Mouse (Mus musculus): ENCODE data around the gene Gm28305.

Gm28305 gene

DNA sequence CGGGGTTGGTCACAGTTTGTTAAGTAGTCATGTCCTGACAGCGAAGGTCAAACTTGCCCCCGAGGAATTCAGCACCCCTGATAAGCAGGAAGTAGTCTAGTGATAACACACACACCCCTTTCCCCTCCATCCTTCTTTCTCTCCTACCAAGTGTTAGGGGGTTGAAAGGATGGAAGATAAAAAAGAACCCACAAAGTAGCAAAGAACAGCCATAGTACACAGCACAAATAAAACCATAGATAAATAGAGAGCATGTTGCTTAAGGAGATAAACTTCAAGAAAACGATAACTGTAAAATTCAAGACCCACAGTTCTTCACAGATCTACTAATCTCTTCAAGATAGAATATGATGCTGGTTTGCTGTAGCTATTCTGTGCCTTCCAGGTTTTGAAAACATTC lies 29.8 kb downstream of the Gm28305 start:
- DNase-seq (ENCODE audit: low read depth, low spot score): no peak

DNA sequence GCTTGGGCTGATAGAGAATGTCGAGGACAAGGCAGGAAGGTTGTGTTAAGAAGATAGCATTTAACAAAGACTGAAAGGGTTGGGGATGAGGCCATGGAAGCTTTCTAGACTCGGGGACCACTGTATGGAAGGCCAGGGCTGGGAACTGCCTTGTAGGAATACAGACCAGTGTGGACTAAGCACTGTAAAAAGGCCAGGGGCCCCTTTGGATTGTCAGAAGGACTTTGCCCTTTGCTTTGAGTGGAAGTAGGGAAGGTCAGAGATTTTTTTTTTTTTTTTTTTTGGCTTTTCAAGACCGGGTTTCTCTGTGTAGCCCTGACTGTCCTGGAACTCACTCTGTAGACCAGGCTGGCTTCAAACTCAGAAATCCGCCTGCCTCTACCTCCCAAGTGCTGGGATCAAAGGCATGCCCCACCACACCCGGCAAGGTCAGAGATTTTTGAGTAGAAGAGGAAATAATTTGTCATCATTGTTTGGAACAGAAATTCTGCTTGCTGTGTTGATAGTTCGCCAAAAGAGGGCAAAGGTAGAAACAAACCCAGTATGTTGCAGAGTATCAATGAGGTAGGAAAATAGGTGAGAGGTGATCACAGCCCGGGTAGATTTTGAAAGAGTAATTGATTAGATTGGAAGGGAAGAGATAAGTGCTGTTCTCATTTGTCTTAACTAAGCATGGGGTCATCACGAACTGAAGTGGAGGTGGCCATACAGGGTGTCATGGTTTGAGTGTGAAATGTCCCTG lies 30.6 kb downstream of the Gm28305 start:
- DNase-seq (ENCODE audit: low read depth, low spot score): no peak

DNA sequence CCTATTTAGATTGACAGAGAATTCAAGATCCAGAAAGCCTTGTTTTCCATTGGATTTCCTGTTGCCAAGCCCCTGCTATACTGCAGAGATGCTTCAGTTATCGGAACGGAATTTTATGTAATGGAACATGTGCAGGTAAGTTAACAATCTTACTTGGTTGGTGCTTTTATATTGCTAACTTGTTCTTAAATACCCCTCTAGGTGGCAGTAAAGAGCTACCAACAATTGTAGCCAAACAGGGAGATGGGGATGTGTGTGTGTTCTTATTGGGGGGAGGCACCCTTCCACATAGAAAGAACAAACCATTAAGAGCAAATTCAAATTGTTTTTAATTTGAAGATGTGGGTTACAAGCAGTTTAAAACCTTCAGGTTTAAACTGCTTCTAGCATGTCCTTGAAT lies 35.3 kb downstream of the Gm28305 start:
- peak; percentile 62 for DNase-seq (ENCODE audit: low read depth, low spot score)

DNA sequence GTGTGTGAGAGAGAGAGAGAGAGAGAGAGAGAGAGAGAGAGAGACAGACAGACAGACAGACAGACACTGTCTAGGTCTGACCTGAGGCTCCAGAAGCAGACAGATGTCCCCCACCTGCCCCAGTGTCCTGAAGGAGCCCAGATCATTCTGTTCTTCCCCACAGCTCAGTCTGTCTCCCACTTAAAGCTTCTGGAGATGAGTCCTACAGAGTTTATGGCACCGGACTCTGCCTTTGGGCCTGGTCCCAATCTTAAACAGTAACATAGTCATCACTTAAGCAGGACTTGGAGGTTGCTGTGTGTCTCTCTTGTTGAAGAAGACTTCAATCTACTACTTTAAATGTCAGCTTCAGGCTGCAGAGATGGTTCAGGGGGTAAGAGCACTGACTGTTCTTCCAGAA lies 38.3 kb downstream of the Gm28305 start:
- no peak for DNase-seq (ENCODE audit: low read depth, low spot score)

DNA sequence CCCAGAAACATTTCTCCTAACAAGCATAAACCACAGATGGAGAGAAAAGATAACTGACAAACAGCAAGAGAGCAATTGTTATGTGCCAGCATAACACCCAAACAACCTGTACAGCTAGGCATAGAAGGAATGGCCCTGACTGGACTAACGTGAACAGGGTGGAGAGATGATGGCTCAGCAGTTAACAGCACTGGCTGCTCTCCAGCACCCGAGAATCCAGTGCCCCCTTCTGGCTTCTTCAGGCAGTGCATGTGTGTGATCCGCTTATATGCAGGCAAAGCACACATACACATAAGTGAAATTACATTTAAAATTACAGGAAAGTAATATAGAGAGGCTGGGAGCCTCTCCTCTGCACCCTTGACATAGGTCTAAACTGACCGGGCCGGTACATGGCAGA lies 38.9 kb downstream of the Gm28305 start:
- DNase-seq (ENCODE audit: low read depth, low spot score): peak; percentile 80

DNA sequence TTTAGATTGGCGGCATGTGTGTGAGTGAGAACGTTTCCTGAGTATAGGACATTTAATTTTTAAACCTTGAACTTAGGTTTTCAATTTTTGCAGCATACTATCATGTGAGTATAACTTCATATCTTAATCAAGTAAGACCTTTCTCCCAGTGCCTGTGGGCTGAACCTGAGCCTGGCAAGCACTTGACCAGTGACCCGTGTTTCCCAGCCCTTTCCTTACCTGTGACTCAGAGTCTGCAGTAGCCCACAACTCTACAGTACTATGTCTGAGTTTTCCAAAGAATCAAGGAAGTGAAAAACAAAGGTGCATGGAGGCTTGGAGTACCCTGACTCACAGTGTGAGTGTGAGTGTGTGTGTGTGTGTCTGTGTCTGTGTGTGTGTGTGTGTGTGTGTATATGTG lies 39.6 kb downstream of the Gm28305 start:
- DNase-seq (ENCODE audit: low read depth, low spot score): no peak

DNA sequence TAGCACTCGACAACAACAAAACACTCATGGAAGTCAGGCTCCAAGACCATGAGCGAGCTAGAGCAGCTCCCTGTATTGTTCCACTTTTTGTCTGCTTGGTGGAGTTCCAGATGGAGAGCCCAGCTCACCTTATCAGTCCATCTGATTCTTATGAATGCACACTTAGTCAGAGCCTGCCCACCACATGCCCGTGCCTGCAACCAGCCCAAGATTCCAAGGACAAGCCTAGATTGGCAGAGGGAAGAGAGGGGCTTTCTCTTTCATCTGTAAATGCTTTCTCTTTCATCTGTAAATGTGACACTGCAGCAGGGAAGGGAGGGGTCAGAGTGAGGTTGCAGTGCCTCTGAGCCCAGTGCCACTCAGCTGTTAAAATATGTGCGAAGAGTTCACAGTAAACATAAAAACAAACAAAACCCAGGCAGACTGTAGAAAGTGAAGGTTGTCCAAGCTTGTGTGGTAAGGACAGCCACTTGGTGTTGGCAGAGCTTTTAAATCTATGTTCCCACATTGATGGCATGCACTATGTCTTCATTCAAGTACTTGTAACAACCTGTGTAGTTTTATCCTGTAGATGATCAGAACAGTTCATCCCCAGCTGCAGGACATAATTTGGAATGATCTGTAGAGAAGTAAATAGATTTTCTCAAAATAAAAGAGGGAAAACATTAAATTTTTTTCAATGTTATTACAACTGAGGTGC lies 45.4 kb downstream of the Gm28305 start:
- peak; percentile 66 for DNase-seq (ENCODE audit: low read depth, low spot score)

DNA sequence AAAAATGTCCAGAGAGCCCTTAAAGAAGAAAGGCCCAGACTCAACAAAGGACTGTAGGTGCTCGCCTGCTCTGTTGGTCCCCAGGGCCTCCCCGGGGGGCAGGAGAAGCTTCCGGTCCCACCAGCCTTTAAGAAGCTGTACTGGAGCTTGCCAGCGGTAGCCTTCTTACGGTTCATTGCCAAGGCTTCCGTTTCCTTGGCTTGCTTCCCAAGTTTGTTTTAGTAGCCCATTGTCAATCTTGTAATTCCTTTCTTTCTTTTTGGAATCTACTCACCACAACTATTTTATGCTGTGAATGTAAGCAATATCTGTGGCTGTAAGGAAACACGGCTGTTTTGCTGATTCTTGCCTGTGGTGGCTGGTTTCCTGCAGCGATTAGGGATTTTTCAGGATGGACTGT lies 48.1 kb downstream of the Gm28305 start:
- peak; percentile 61 for DNase-seq (ENCODE audit: low read depth, low spot score)

DNA sequence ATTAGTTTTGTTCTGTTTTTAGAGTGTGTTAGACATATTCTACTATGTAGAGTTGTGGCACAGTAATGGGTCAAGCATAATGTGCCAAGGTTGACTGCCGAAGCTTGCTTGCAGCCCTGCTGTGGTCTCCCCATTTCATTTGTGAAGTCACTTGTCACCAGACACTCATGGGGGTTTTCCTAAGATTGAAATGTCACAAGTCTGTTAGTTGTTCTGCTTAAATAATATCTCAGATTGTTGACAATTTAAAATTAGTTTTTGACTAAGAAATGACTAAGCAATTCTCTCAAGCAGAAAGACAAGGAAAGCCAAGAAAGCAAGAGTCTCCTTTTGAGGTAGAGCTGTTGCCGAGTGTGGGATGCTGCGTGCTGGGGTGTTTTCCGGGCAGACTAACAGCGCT lies 52.5 kb downstream of the Gm28305 start:
- no peak for DNase-seq (ENCODE audit: low read depth, low spot score)

DNA sequence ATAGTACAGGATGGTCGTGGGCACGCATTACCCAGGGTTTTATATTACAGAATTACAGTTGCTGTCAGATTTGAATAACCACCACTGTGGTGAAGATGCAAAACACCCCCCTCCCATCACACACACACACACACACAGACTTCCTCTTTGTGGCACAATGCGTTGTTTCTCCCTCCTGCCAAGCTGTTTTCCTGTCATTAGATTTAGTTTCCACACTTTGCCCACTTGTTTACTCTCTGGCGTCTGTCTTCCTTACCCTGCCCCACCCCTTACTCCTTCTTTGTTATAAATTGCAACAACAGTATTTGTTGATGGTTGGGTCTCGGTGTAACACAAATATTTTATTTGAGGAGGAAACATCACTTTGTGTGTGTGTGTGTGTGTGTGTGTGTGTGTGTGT lies 57.8 kb downstream of the Gm28305 start:
- DNase-seq (ENCODE audit: low read depth, low spot score): no peak

DNA sequence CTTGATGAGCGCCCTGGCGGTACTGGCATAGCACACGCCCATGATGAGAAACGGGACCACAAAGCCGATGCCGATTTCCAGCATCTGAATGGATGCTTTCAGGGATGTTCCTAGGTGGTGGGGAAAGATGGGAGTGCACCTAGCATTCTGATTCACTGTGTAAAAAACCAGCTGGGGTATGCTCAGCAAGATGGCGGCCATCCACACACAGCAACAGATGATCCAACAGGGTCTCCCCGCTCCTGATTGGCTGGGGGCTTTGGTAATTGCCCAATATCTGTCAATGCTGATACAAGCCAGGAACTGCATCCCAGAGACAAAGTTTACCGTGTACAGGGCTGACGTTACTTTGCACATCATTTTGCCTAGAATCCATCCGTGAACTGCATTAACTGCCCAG lies 58.6 kb downstream of the Gm28305 start:
- peak; percentile 88 for DNase-seq (ENCODE audit: low read depth, low spot score)

DNA sequence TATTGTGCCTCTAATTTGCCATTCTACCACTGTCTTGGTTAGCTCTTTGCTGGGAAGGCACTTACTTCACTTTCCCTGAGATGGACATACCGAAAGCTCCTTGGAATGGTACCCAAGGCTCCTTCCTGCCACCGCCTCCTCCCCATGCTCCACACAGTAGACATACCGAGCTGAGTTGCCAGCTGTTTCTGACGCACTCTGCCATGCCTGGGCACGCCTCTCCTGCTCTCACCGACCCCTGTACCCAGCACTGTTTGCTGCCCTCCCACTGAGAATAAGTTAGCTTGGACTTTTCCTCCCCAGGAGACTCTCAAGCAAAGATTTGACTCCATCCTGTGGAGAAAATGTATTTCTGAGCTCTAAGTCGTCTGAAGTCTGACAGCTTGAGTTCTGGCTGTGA lies 60.4 kb downstream of the Gm28305 start:
- DNase-seq (ENCODE audit: low read depth, low spot score): no peak

DNA sequence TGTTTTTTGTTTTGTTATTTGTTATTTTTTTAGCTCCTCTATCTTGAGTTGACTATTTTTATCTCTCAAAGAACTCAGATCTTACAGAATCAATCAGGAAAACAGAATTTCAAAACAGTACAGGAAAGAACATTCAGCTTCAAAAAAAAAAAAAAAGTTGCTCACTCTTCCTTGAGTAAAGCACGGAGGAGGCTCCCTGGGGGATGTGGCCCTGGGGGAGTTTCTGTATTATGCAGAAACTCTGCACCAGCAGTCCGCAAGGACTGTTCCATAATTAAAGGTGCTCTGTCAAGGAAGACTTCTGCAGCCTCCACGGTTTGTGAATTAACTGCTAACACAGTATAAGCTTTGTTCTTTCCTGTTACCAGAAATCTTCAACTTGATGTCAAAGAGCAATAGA lies 61.0 kb downstream of the Gm28305 start:
- no peak for DNase-seq (ENCODE audit: low read depth, low spot score)

DNA sequence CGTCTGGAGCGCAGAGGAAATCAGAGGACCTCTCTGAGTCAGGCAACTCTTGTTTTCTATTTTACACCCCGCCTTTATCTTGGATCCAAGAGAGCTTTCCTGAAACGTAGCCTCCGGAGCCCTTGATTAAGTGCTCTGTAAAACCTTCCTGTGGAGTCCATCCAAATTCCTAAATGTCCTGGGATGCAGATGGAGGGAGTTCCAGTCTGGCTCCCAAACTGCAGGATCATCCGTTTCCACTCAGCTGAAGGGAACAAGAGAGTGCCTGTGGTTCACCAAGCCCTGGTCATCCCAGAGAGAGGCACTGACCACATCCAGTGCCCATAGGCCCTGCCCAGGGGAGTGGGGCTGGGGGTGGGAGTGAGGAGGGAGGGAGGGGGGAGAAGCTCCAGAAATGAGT lies 61.8 kb downstream of the Gm28305 start:
- no peak for DNase-seq (ENCODE audit: low read depth, low spot score)

DNA sequence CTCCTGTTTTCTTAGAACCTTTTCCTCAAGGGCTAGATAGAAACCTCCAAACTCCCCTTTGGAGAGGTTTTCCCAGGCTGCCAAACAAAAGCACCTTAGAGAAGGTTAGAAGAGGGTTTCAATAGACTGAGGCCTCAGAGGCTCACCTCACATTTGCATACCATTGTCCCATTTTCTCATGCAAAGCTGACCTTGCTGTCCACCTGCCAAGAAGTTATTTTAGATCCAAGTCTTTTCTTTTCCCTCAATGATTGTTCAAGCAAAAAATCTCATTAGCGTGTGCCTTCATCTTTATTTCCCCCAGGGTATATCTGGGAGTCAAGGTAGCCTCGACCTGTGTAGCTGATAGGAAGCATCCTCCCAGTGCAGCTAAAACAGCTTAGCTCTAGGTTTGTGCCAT lies 62.4 kb downstream of the Gm28305 start:
- DNase-seq (ENCODE audit: low read depth, low spot score): peak; percentile 78

DNA sequence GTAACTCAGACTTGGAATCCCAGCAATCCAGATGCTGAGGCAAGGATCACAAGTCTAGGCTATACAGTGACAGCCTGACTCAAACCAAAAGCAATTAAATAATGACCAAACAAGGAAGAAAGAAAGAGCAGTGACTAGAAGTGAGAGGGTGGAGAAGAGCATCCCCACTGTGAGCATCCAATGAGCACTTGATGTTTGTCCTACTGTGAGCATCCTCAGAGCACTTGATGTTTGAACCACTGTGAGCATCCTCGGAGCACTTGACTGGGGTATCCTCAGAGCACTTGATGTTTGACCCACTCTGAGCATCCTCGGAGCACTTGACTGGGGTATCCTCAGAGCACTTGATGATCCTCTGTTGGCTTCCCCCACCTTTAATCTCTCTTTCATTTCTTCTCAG lies 64.5 kb downstream of the Gm28305 start:
- no peak for DNase-seq (ENCODE audit: low read depth, low spot score)

DNA sequence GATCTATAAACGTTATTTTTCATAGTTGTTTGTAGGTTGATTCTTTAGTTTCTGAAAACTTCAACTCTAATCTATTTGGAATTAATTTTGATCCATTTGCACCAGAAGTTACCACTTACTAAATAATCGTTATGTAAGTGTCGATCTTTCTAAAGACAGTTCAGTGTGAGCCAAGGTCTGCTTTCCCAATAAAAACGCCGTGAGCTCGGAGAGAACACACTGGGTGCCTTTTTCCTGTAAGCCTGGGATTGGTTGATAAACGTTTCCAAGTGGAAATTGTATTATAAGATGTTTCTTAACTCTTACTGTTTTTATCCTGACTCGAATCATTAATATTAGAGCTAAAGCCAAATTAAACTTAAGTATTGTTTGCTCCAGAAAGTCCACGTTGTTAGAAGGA lies 66.5 kb downstream of the Gm28305 start:
- DNase-seq (ENCODE audit: low read depth, low spot score): no peak

DNA sequence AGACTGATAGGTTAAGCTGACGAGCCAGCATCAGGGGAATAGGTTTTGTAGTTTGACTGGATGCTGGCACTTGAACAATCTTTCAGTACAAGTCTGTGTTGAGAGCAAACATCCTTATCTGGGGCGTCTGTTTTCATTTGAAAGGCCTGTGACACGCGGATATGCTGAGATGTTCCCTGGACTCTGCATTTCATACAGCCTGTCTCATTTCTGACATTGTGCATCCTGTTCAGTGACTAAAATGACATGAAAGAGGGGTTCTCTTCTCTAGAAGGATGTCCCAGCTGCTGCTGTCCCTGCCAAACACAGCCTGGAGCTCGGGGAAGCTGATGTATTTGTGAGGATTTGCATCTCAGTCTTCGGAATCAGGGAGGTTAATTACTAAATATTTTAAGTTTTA lies 67.0 kb downstream of the Gm28305 start:
- DNase-seq (ENCODE audit: low read depth, low spot score): no peak

DNA sequence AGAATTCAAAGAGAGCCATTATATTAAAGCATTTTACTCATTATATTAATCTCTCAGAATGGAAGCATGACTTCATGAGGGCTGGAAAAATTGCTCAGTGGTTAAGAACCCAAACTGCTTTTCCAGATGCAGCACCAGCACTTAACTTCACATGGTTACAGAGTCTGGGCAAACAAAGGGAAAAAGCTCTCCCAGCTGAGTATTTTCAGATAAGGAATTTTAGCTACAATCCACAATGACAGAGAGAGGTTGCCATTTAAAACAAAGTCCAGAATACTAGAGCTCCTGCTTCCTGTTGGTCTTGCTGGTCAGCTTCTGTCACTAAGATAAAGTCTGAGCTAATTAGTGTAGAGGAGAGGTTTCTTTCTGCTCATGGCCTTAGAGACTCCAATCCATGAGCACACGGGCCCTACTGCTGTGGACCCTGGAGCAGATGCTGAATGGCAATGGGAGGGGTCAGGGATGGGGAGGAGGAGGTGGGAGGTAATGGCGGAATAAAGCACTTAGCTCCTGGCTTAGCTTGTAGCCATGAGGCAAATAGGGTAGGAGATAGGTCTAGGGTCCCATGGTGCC lies 68.2 kb downstream of the Gm28305 start:
- no peak for DNase-seq (ENCODE audit: low read depth, low spot score)

DNA sequence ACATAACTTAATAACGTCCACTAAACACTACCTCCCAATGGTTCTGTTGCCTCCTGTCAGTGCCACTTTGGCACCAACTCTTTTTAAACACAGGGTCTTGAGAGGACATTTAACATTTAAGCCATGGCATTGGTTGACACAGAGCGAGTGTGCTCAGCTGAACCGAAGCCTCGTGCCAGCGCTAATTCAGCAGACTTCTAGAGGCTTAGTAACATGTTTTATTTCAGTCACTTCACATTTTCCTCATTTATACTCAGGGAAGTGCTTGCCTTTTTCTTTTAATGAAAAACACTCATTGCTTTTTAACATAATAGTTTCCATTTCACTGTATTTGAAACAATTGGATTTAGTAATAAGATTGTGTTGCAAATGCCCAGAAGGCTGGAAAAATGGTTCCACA lies 68.7 kb downstream of the Gm28305 start:
- no peak for DNase-seq (ENCODE audit: low read depth, low spot score)

DNA sequence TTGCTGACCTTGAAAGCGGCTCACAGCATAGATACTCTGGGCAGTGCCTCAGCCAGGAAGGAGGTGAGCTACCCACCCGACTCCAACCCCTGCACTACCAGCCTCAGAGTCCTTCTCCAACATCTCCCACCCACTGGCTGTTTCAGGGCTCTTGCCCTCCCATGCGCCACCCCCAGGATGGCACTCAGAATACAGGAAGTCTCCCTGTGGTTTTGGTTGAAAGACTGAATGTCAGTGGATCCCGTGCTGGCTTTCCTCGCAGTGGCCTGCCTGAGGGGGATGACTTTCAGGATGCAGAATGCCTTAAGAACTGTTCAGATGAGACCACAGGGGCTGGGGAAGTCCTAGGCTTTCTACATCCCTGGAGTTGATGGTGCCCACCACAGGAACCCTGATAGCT lies 82.6 kb downstream of the Gm28305 start:
- peak; percentile 87 for DNase-seq (ENCODE audit: low read depth, low spot score)

DNA sequence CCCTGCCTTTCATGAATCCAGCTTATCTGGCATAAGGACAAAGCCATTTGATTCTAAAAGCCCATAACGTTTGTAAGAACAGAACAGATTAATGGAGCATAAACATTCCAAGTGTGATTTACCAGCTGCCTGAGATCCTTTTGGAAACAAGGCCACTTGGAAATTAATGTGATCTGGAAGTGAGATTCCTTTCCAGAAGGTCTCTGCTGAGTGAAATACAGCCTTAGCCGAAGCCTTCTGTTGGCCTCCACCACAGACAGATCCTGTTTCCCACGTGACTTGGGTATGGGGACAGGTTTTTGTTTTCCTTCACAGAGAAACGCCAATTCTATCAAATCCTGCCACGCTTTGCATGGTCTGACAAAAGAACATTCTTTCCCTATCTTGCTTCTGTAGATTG lies 83.2 kb downstream of the Gm28305 start:
- DNase-seq (ENCODE audit: low read depth, low spot score): no peak
